Mouse (Mus musculus) embryonic facial prominence, embryonic 10.5 days (tissue): ENCODE results near the gene C2cd2l. TPM values are rescaled to one million over a fixed set of nuclear protein-coding genes. Genes with fewer than 3 reads are reported as not detected.
A peak's percentile ranks its signal among the peaks of the same experiment; 100 is the strongest.

Experiments
- DNase-seq: peaks from one replicate; pipeline ENCODE4 v3.0.0-alpha.2; 2017; ENCODE audit warnings: low spot score
- H3K27ac ChIP-seq: fragments of 300-500 bp; sonication (generic); replicated peaks from 2 replicates; pipeline ENCODE4 v1.5.1; 2016; ENCODE audit warnings: mild to moderate bottlenecking
- H3K27me3 ChIP-seq: fragments of 300-500 bp; sonication (generic); replicated peaks from 2 replicates; pipeline ENCODE4 v1.6.1; 2016; ENCODE audit warnings: low read depth, mild to moderate bottlenecking; ENCODE audit not compliant: poor library complexity, severe bottlenecking
- H3K36me3 ChIP-seq: fragments of 300-500 bp; sonication (generic); replicated peaks from 2 replicates; pipeline ENCODE4 v1.6.1; 2016; ENCODE audit warnings: mild to moderate bottlenecking, moderate library complexity
- H3K4me1 ChIP-seq: fragments of 300-500 bp; sonication (generic); 2 replicates; pipeline ENCODE4 v1.6.1; 2016
- H3K4me3 ChIP-seq: fragments of 300-500 bp; sonication (generic); 2 replicates; pipeline ENCODE4 v1.5.1; 2016; ENCODE audit warnings: mild to moderate bottlenecking, moderate library complexity
- H3K9me3 ChIP-seq: fragments of 300-500 bp; sonication (generic); 2 replicates; pipeline ENCODE4 v1.6.1; 2016; ENCODE audit warnings: mild to moderate bottlenecking
- WGBS: fragments of 180-500 bp; shearing (Covaris S2); methylation state at CpG from one replicate; pipeline ENCODE4 v1.1.7; 2016; 5-methylcytosine and 5-hydroxymethylcytosine counted together
- polyA plus RNA-seq: library from polyadenylated mRNA; unstranded; fragments of >200 nt; fragmentation: Nextera tagmentation; extraction: Ambion mirVana; gene quantifications from 2 replicates; pipeline ENCODE4 v1.2.1, GENCODE M21; 2016

Gene C2cd2l
- polyA plus RNA-seq, 1 experiment from 2014 or later = 7.8 TPM

GRCm38 (mm10) chr9:44318826-44319095, 1.3 kb downstream of the C2cd2l start:
- Histone ChIP-seq H3K36me3 (peaks cover 34% of the 10 kb centered on the region), H3K9me3 (no peaks in the 10 kb centered on the region), H3K27me3 (peaks cover 10% of the 10 kb centered on the region), H3K4me1 (peaks cover 33% of the 10 kb centered on the region), H3K4me3 (peak overlapping the region; percentile 86), H3K27ac (no peak overlapping the region)
- no peak for DNase-seq
- 36% methylated on average over 3 of the region's 3 CpGs for WGBS

- DNase-seq = no peak
- peak overlapping the region; percentile 86 for H3K4me3 ChIP-seq
- peaks cover 33% of the 10 kb centered on the region for H3K4me1 ChIP-seq
- whole genome bisulfite sequencing = 60% methylated on average over 5 of the region's 5 CpGs
- no peak overlapping the region for H3K27ac ChIP-seq
- H3K9me3 ChIP-seq = no peaks in the 10 kb centered on the region
- H3K36me3 ChIP-seq = peaks cover 39% of the 10 kb centered on the region
- peaks cover 10% of the 10 kb centered on the region for H3K27me3 ChIP-seq
These were observed 1.8 kb downstream of the C2cd2l start for GRCm38 (mm10) chr9:44318076-44318825.

GRCm38 (mm10) chr9:44317452-44317851, 2.6 kb downstream of the C2cd2l start:
- peaks cover 47% of the 10 kb centered on the region for H3K36me3 ChIP-seq
- H3K9me3 ChIP-seq = no peaks in the 10 kb centered on the region
- 71% methylated on average over 4 of the region's 4 CpGs for WGBS
- H3K4me3 ChIP-seq = no peak overlapping the region
- peaks cover 15% of the 10 kb centered on the region for H3K27me3 ChIP-seq
- H3K27ac ChIP-seq = no peak overlapping the region
- no peak for DNase-seq
- H3K4me1 ChIP-seq = peaks cover 33% of the 10 kb centered on the region

GRCm38 (mm10) chr9:44314910-44315309, 5.2 kb downstream of the C2cd2l start:
- no peak for DNase-seq
- peaks cover 40% of the 10 kb centered on the region for H3K4me1 ChIP-seq
- H3K36me3 ChIP-seq = peaks cover 48% of the 10 kb centered on the region
- no peaks in the 10 kb centered on the region for H3K9me3 ChIP-seq
- H3K4me3 ChIP-seq = no peak overlapping the region
- peaks cover 36% of the 10 kb centered on the region for H3K27me3 ChIP-seq
- H3K27ac ChIP-seq = no peak overlapping the region
- WGBS = 91% methylated on average over 18 of the region's 18 CpGs

- H3K27ac ChIP-seq = no peak overlapping the region
- DNase-seq = no peak
- WGBS = 68% methylated on average over 4 of the region's 4 CpGs
- peaks cover 36% of the 10 kb centered on the region for H3K4me1 ChIP-seq
- no peak overlapping the region for H3K4me3 ChIP-seq
- H3K9me3 ChIP-seq = no peaks in the 10 kb centered on the region
- peaks cover 48% of the 10 kb centered on the region for H3K36me3 ChIP-seq
- peaks cover 36% of the 10 kb centered on the region for H3K27me3 ChIP-seq
These were observed 5.9 kb downstream of the C2cd2l start for GRCm38 (mm10) chr9:44314257-44314547.

- Histone ChIP-seq H3K4me3 (no peak overlapping the region), H3K27me3 (peaks cover 31% of the 10 kb centered on the region), H3K4me1 (peaks cover 30% of the 10 kb centered on the region), H3K36me3 (peaks cover 48% of the 10 kb centered on the region), H3K9me3 (no peaks in the 10 kb centered on the region), H3K27ac (no peak overlapping the region)
- DNase-seq = no peak
- 80% methylated on average over 19 of the region's 19 CpGs for WGBS
These were observed 6.4 kb downstream of the C2cd2l start for GRCm38 (mm10) chr9:44313476-44314256.

- H3K36me3 ChIP-seq = peaks cover 41% of the 10 kb centered on the region
- WGBS = 8% methylated on average over 27 of the region's 27 CpGs
- H3K9me3 ChIP-seq = no peaks in the 10 kb centered on the region
- DNase-seq = peak; percentile 32
- H3K4me3 ChIP-seq = peak overlapping the region; percentile 30
- peaks cover 17% of the 10 kb centered on the region for H3K4me1 ChIP-seq
- H3K27me3 ChIP-seq = peaks cover 26% of the 10 kb centered on the region
- H3K27ac ChIP-seq = peak overlapping the region; percentile 60
These were observed 8.7 kb downstream of the C2cd2l start for GRCm38 (mm10) chr9:44311136-44312134.

- H3K4me1 ChIP-seq = peaks cover 17% of the 10 kb centered on the region
- H3K27me3 ChIP-seq = peaks cover 26% of the 10 kb centered on the region
- WGBS = 21% methylated on average over 10 of the region's 10 CpGs
- H3K9me3 ChIP-seq = no peaks in the 10 kb centered on the region
- peak overlapping the region; percentile 60; the same call in 1 of the 2 replicates for H3K27ac ChIP-seq
- DNase-seq = no peak
- H3K4me3 ChIP-seq = peak overlapping the region; percentile 30
- H3K36me3 ChIP-seq = peaks cover 34% of the 10 kb centered on the region
These were observed 9.3 kb downstream of the C2cd2l start for GRCm38 (mm10) chr9:44310750-44311135.

- Histone ChIP-seq H3K36me3 (peaks cover 24% of the 10 kb centered on the region), H3K9me3 (no peaks in the 10 kb centered on the region), H3K4me1 (peaks cover 19% of the 10 kb centered on the region), H3K27ac (no peak overlapping the region), H3K27me3 (peaks cover 26% of the 10 kb centered on the region), H3K4me3 (no peak overlapping the region)
- 60% methylated on average over 3 of the region's 3 CpGs for whole genome bisulfite sequencing
- DNase-seq = no peak
These were observed 10.3 kb downstream of the C2cd2l start for GRCm38 (mm10) chr9:44309756-44310155.

GRCm38 (mm10) chr9:44307248-44307647, 12.8 kb downstream of the C2cd2l start:
- Histone ChIP-seq H3K36me3 (peaks cover 8% of the 10 kb centered on the region), H3K4me1 (peaks cover 33% of the 10 kb centered on the region), H3K9me3 (no peaks in the 10 kb centered on the region), H3K27ac (no peak overlapping the region), H3K4me3 (no peak overlapping the region), H3K27me3 (peaks cover 19% of the 10 kb centered on the region)
- no peak for DNase-seq
- WGBS = 87% methylated on average over 2 of the region's 2 CpGs

- WGBS = 92% methylated on average over 6 of the region's 6 CpGs
- H3K36me3 ChIP-seq = peaks cover 15% of the 10 kb centered on the region
- H3K4me1 ChIP-seq = peaks cover 27% of the 10 kb centered on the region
- H3K4me3 ChIP-seq = no peak overlapping the region
- no peaks in the 10 kb centered on the region for H3K9me3 ChIP-seq
- no peak overlapping the region for H3K27ac ChIP-seq
- H3K27me3 ChIP-seq = peaks cover 13% of the 10 kb centered on the region
- no peak for DNase-seq
These were observed 13.6 kb downstream of the C2cd2l start for GRCm38 (mm10) chr9:44306532-44306931.

GRCm38 (mm10) chr9:44305466-44306079, 14.5 kb downstream of the C2cd2l start, which contains the start of gene Hinfp:
Gene Hinfp (minus strand): TSS chr9:44305671.
- DNase-seq = peak; percentile 99
- under 1% methylated on average over 54 of the region's 54 CpGs for WGBS
- Histone ChIP-seq H3K4me3 (peak within 1 kb of the TSS; percentile 96), H3K27ac (peak within 1 kb of the TSS; percentile 91), H3K27me3 (peaks cover 4% of the 10 kb centered on the region), H3K4me1 (peaks cover 17% of the 10 kb centered on the region), H3K36me3 (peaks cover 24% of the 10 kb centered on the region), H3K9me3 (no peaks in the 10 kb centered on the region)
